Mouse (Mus musculus) subcutaneous adipose tissue, adult 2 months (tissue): ENCODE measurements around the gene Zfp978. TPM values are rescaled to one million over a fixed set of nuclear protein-coding genes. Genes with fewer than 3 reads are reported as not detected.

Experiments used
- polyA plus RNA-seq: library from polyadenylated mRNA; depleted of rRNA; stranded (reverse); fragments of >200 nt; gene quantifications from 2 replicates; pipeline ENCODE4 v1.2.3, GENCODE M21; 2012; ENCODE audit warnings: low replicate concordance; rRNA removed

Gene Zfp978
- polyA plus RNA-seq: not detected in 2 replicates

GRCm38 (mm10) chr4:147361003-147361402 is at the start of gene Zfp978:
TSS of gene Zfp978 (plus strand) at chr4:147361303.

Other genes with a start within 250 kb of the Zfp978 start
- 0.48 and 0.62 TPM in 2 replicates for gene Zfp991, start 229.3 kb upstream of the Zfp978 start, polyA plus RNA-seq
- gene Zfp988, start 55.6 kb upstream of the Zfp978 start, polyA plus RNA-seq: not detected in 2 replicates
- gene Zfp982, start 131.1 kb downstream of the Zfp978 start, polyA plus RNA-seq: 0.41 and 1.6 TPM in 2 replicates
- 0.06 and 0.29 TPM in 2 replicates for gene Gm16503, start 178.9 kb downstream of the Zfp978 start, polyA plus RNA-seq
- 0.05 TPM in 1 of 2 replicates, not detected in the other for gene Zfp985, start 192.0 kb downstream of the Zfp978 start, polyA plus RNA-seq